27 mouse cellular contexts compared by ENCODE assay signal in genomic region chr11:24340677-24341076, GRCm38 (mm10).
DNase-seq lines count a peak whose midpoint lies in the region; ATAC-seq and TF ChIP-seq lines count a peak whose summit lies in the region.
"Had no signal": no experiment of that assay in that cellular context is flagged by ENCODE, and none has a peak within 500 bp of the region (broad histone marks: within the 10 kb centered on the region; RNA-seq: fewer than 3 reads in every experiment).

No protein-coding gene starts in this region.

- H3K4me3 ChIP-seq in liver, adult 2 months (ENCODE audit: insufficient read depth, low read depth, low read length), result no peak overlapping the region
- peak overlapping the region; percentile 5; the same call in 1 of the 2 replicates for H3K4me3 ChIP-seq in G1E (ENCODE audit: low read depth, low read length)
- H3K4me3 ChIP-seq in myocyte, result no peak overlapping the region
- H3K4me3 ChIP-seq: embryonic facial prominence, embryonic 12.5 days; heart, embryonic 15.5 days; hindbrain, embryonic 10.5 days; layer of hippocampus, adult 2 months; limb, embryonic 13.5 days; liver, embryonic 15.5 days; neural tube, embryonic 15.5 days; stomach, embryonic 15.5 days had no signal

- H3K79me2 ChIP-seq in liver, adult 2 months (ENCODE audit: control insufficient read depth, insufficient read depth, low read length), result no peaks in the 10 kb centered on the region
- H3K79me2 ChIP-seq in myocyte (ENCODE audit: control insufficient read depth, insufficient read depth), result no peaks in the 10 kb centered on the region

- peaks cover 8% of the 10 kb centered on the region; the same call in 1 of the 2 replicates for H3K4me1 ChIP-seq in liver, adult 2 months (ENCODE audit: control insufficient read depth, insufficient read depth, low read length)
- H3K4me1 ChIP-seq in G1E (ENCODE audit: insufficient read depth, low read depth, low read length), result peaks cover 6% of the 10 kb centered on the region
- H3K4me1 ChIP-seq: heart, embryonic 15.5 days; liver, embryonic 15.5 days; neural tube, embryonic 15.5 days; stomach, embryonic 15.5 days had no signal

- no peak overlapping the region for H3K27ac ChIP-seq in liver, adult 2 months (replicated peaks; ENCODE audit: insufficient read depth, low read depth, low read length)
- H3K27ac ChIP-seq: embryonic facial prominence, embryonic 12.5 days; heart, embryonic 15.5 days; hindbrain, embryonic 10.5 days; hindbrain, postnatal 0 days; kidney, postnatal 0 days; layer of hippocampus, adult 2 months; limb, embryonic 13.5 days; liver, embryonic 15.5 days; macrophage; neural tube, embryonic 15.5 days; stomach, embryonic 15.5 days had no signal

- no peaks in the 10 kb centered on the region for H3K27me3 ChIP-seq in liver, adult 2 months (ENCODE audit: control insufficient read depth, insufficient read depth, low read length)
- H3K27me3 ChIP-seq in G1E (ENCODE audit: insufficient read depth, low read length), result peaks cover 27% of the 10 kb centered on the region
- H3K27me3 ChIP-seq in myocyte (ENCODE audit: control insufficient read depth, insufficient read depth, insufficient read length), result no peaks in the 10 kb centered on the region
- H3K27me3 ChIP-seq: embryonic facial prominence, embryonic 12.5 days; heart, embryonic 15.5 days; limb, embryonic 13.5 days; liver, embryonic 15.5 days; neural tube, embryonic 15.5 days; stomach, embryonic 15.5 days had no signal

- no peak for TF ChIP-seq POLR2A in liver, adult 2 months (IDR thresholded peaks at IDR 0.05; ENCODE audit: extremely low read depth, insufficient read depth, low read length)
- no peak for TF ChIP-seq POLR2A in myocyte (IDR thresholded peaks at IDR 0.05; ENCODE audit: insufficient read length, low read depth)

- TF ChIP-seq CTCF in liver, adult 2 months (IDR thresholded peaks at IDR 0.05; ENCODE audit: low read depth, low read length), result no peak
- no peak for TF ChIP-seq CTCF in G1E (IDR thresholded peaks at IDR 0.05; ENCODE audit: low read depth, low read length)

- DNase-seq in liver, adult 2 months (ENCODE audit: extremely low read depth, low read depth, low spot score), result peak; percentile 80
- DNase-seq in liver, result no peak
- no peak for DNase-seq in G1E (ENCODE audit: low spot score)
- DNase-seq in induced T-regulatory cell, adult 2 months (ENCODE audit: low read depth), result peak; percentile 5
- no peak for DNase-seq in thymus, postnatal 4 days
- no peak for DNase-seq in cerebellum, adult 9-11 months
- no peak for DNase-seq in yolk sac, embryonic 10.5 days (ENCODE audit: low spot score)
- DNase-seq: adrenal gland, postnatal 36 days; cerebellum, adult 9-10 months; gastrocnemius, postnatal 25 days; kidney, adult 18-20 months; midbrain, embryonic 14.5 days; right cerebral cortex, adult 18-20 months; right cerebral cortex, postnatal 4 days; thymus, postnatal 25 days had no signal

- no peak overlapping the region for H3ac ChIP-seq in myocyte (ENCODE audit: control insufficient read depth, insufficient read length)

- 57% methylated on average over 2 of the region's 2 CpGs for WGBS in liver, adult 2 months

- no peak for ATAC-seq in G1E (ENCODE audit: extremely low read depth, insufficient number of reproducible peaks, low FRiP score, poor library complexity, severe bottlenecking)
- ATAC-seq: hindbrain, postnatal 0 days had no signal

- no peak overlapping the region for H3K9ac ChIP-seq in liver, adult 2 months (ENCODE audit: low read depth, low read length)
- H3K9ac ChIP-seq: embryonic facial prominence, embryonic 12.5 days; heart, embryonic 15.5 days; limb, embryonic 13.5 days; liver, embryonic 15.5 days; neural tube, embryonic 15.5 days; stomach, embryonic 15.5 days had no signal

- H3K36me3 ChIP-seq in liver, adult 2 months (ENCODE audit: control insufficient read depth, insufficient read depth, low read length), result no peaks in the 10 kb centered on the region
- H3K36me3 ChIP-seq in G1E (replicated peaks) (no peaks in the 10 kb centered on the region), myocyte (ENCODE audit: control insufficient read depth, insufficient read depth) (no peaks in the 10 kb centered on the region)
- H3K36me3 ChIP-seq: embryonic facial prominence, embryonic 12.5 days; heart, embryonic 15.5 days; hindbrain, embryonic 10.5 days; limb, embryonic 13.5 days; liver, embryonic 15.5 days; neural tube, embryonic 15.5 days; stomach, embryonic 15.5 days had no signal

- H3K4me2 ChIP-seq in myocyte (ENCODE audit: low read depth), result peak overlapping the region; percentile 9
- H3K4me2 ChIP-seq: embryonic facial prominence, embryonic 12.5 days; heart, embryonic 15.5 days; limb, embryonic 13.5 days; liver, embryonic 15.5 days; neural tube, embryonic 15.5 days; stomach, embryonic 15.5 days had no signal

- H3K9me3 ChIP-seq in G1E (replicated peaks), result no peaks in the 10 kb centered on the region
- H3K9me3 ChIP-seq: embryonic facial prominence, embryonic 12.5 days; heart, embryonic 15.5 days; hindbrain, embryonic 10.5 days; limb, embryonic 13.5 days; liver, embryonic 15.5 days; neural tube, embryonic 15.5 days; stomach, embryonic 15.5 days had no signal

TF ChIP-seq in myocyte, 11 proteins besides CTCF, POLR2A, EP300 and RAD21:
- TF ChIP-seq TCF12 (IDR thresholded peaks at IDR 0.05; ENCODE audit: insufficient read depth, poor library complexity, severe bottlenecking) (no peak), POLR2AphosphoS2 (IDR thresholded peaks at IDR 0.05; ENCODE audit: insufficient read length, low read depth) (no peak), MAX (IDR thresholded peaks at IDR 0.05; ENCODE audit: low read depth) (no peak), USF1 (IDR thresholded peaks at IDR 0.05; ENCODE audit: low read depth) (no peak), MYOG (IDR thresholded peaks at IDR 0.05; ENCODE audit: control insufficient read depth in 1 of 3, insufficient read depth in 1 of 3, insufficient read length in 2 of 3, low read depth in 2 of 3) (no peak), MYOD1 (IDR thresholded peaks at IDR 0.05; ENCODE audit: control insufficient read depth in 1 of 3, insufficient read length in 2 of 3, low read depth in 2 of 3) (no peak), CEBPB (IDR thresholded peaks at IDR 0.05; ENCODE audit: insufficient read depth, poor library complexity, severe bottlenecking) (no peak), SRF (IDR thresholded peaks at IDR 0.05; ENCODE audit: control insufficient read depth, insufficient read length, low read depth) (no peak), REST (IDR thresholded peaks at IDR 0.05; ENCODE audit: insufficient read depth, insufficient read length) (no peak), TCF3 (IDR thresholded peaks at IDR 0.05; ENCODE audit: insufficient read length, low read depth) (no peak), E2F4 (IDR thresholded peaks at IDR 0.05; ENCODE audit: insufficient read depth) (no peak)
TF ChIP-seq in myocyte: peak in this region for 0.

Comparison
In these comparisons a context has a peak if more than half of its experiments do, and no peak if none do; other contexts are left out.
1. DNase-seq: peak in liver, adult 2 months (single experiment) and induced T-regulatory cell, adult 2 months (single experiment); none in liver (single experiment), G1E (single experiment), thymus, postnatal 4 days (single experiment), cerebellum, adult 9-11 months (single experiment) and yolk sac, embryonic 10.5 days (single experiment).